Mouse (Mus musculus) embryonic facial prominence, embryonic 10.5 days (tissue): ENCODE measurements around the gene Pdgfd. TPM values are rescaled to one million over a fixed set of nuclear protein-coding genes. Genes with fewer than 3 reads are reported as not detected.

Experiments used
- DNase-seq: peaks from one replicate; pipeline ENCODE4 v3.0.0-alpha.2; 2017; ENCODE audit warnings: low spot score
- H3K27ac ChIP-seq: fragments of 300-500 bp; sonication (generic); replicated peaks from 2 replicates; pipeline ENCODE4 v1.5.1; 2016; ENCODE audit warnings: mild to moderate bottlenecking
- H3K27me3 ChIP-seq: fragments of 300-500 bp; sonication (generic); replicated peaks from 2 replicates; pipeline ENCODE4 v1.6.1; 2016; ENCODE audit warnings: low read depth, mild to moderate bottlenecking; ENCODE audit not compliant: poor library complexity, severe bottlenecking
- H3K36me3 ChIP-seq: fragments of 300-500 bp; sonication (generic); replicated peaks from 2 replicates; pipeline ENCODE4 v1.6.1; 2016; ENCODE audit warnings: mild to moderate bottlenecking, moderate library complexity
- H3K4me1 ChIP-seq: fragments of 300-500 bp; sonication (generic); 2 replicates; pipeline ENCODE4 v1.6.1; 2016
- H3K4me3 ChIP-seq: fragments of 300-500 bp; sonication (generic); 2 replicates; pipeline ENCODE4 v1.5.1; 2016; ENCODE audit warnings: mild to moderate bottlenecking, moderate library complexity
- H3K9me3 ChIP-seq: fragments of 300-500 bp; sonication (generic); 2 replicates; pipeline ENCODE4 v1.6.1; 2016; ENCODE audit warnings: mild to moderate bottlenecking
- WGBS: fragments of 180-500 bp; shearing (Covaris S2); methylation state at CpG from one replicate; pipeline ENCODE4 v1.1.7; 2016; 5-methylcytosine and 5-hydroxymethylcytosine counted together
- polyA plus RNA-seq: library from polyadenylated mRNA; unstranded; fragments of >200 nt; fragmentation: Nextera tagmentation; extraction: Ambion mirVana; gene quantifications from 2 replicates; pipeline ENCODE4 v1.2.1, GENCODE M21; 2016

Pdgfd gene
- polyA plus RNA-seq, 1 experiment from 2014 or later = 4.0 TPM

DNA sequence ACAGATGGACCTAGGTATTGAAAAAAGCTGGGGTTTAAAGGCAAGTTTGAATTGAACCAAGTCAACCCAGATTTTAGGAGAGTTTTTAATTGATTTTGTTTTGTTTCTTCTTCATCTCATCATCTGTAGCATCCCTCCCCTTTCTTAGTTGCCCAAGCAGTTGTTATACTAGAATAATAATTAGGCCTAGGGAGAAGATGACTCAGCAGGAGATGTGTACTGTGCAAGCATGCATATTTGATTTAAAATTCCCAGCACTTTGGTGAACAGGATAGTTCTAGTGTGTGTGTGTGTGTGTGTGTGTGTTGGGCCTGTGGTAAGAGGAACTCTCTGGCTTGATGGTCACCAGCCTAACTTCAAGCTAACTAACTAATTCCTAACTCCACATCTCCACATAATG is 88.7 kb downstream of the Pdgfd start:
- no peak for DNase-seq
- H3K27ac ChIP-seq = no peak overlapping the region
- no peaks in the 10 kb centered on the region for H3K9me3 ChIP-seq
- H3K36me3 ChIP-seq = no peaks in the 10 kb centered on the region
- H3K4me1 ChIP-seq = no peaks in the 10 kb centered on the region
- no peak overlapping the region for H3K4me3 ChIP-seq
- H3K27me3 ChIP-seq = no peaks in the 10 kb centered on the region

DNA sequence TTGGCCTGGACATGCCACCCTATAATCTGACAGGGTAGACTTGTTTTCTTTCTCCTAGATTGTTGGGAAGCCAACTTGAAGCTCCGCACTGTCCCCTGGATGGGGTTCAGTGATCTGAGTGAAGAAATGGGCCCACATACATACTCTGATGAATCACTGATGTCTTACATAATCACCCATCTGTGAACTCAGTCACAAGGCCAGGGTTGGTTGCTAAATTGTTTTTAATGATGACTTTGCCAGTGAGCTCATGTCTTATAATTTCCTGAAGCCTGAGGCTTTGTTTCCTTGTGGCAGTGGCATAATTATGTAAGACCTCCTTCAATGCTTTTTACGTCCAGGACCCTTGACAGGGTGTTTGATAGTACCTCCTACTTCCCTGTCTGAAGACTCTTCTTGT is 96.4 kb downstream of the Pdgfd start:
- no peak for DNase-seq
- Histone ChIP-seq H3K9me3 (no peaks in the 10 kb centered on the region), H3K4me3 (no peak overlapping the region), H3K27me3 (no peaks in the 10 kb centered on the region), H3K4me1 (0 out of 2 replicates have a peak, but pooled peaks cover under 1% of the 10 kb centered on the region), H3K27ac (no peak overlapping the region), H3K36me3 (no peaks in the 10 kb centered on the region)
- 81% methylated on average over 2 of the region's 2 CpGs for WGBS

DNA sequence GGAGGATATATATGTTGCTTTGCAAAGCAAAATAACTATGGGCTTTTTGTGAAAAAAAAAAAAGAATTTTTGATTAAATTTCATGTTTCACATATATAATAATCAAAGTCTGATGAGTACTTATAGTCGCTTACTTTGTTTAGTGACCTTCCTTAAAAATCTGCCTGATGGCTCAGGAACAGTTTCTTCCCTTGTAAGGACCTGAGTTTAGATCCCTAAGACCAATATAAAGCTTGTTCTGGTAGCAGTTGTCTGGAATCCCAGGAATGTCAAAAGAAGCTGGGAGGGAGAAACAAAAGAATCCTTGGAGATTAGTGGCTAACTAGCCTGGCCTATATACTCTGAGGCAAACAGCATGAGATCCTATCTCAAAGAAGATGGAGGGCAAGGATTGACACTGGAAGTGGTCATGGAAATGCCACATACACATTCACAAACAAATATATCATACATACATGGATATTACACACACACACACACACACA is 101.5 kb downstream of the Pdgfd start, which contains the start of gene Ddi1:
TSS of gene Ddi1 (minus strand) at position 51 of the 485 bp plus-strand sequence.
- H3K36me3 ChIP-seq = no peaks in the 10 kb centered on the region
- H3K27ac ChIP-seq = no peak within 1 kb of the TSS
- no peak for DNase-seq
- 50% methylated on average over 1 of the region's 1 CpGs for WGBS
- H3K9me3 ChIP-seq = no peaks in the 10 kb centered on the region
- no peak within 1 kb of the TSS for H3K4me3 ChIP-seq
- 0 out of 2 replicates have a peak, but pooled peaks cover 3% of the 10 kb centered on the region for H3K4me1 ChIP-seq
- H3K27me3 ChIP-seq = no peaks in the 10 kb centered on the region

DNA sequence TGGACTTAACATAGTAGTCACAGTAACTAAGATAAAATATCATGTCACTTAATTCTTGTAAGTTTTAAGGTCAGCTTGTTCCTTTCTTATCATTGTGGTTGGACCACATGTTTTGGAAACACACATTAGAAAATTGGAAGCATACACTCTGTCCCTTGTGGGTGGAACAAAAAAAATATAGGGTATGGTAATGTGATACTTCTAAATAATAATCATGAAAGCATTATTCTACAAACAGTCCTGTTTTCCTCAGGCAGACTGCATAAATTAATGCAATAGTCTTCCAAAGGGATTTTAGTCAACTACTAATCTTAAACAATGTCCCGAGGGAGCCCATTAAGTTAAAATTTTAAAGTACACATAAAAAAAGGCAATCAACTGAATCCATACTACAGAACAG is 108.0 kb downstream of the Pdgfd start:
- no peaks in the 10 kb centered on the region for H3K4me1 ChIP-seq
- no peak overlapping the region for H3K4me3 ChIP-seq
- 81% methylated on average over 1 of the region's 1 CpGs for WGBS
- H3K36me3 ChIP-seq = no peaks in the 10 kb centered on the region
- no peaks in the 10 kb centered on the region for H3K27me3 ChIP-seq
- no peaks in the 10 kb centered on the region for H3K9me3 ChIP-seq
- H3K27ac ChIP-seq = no peak overlapping the region
- no peak for DNase-seq

DNA sequence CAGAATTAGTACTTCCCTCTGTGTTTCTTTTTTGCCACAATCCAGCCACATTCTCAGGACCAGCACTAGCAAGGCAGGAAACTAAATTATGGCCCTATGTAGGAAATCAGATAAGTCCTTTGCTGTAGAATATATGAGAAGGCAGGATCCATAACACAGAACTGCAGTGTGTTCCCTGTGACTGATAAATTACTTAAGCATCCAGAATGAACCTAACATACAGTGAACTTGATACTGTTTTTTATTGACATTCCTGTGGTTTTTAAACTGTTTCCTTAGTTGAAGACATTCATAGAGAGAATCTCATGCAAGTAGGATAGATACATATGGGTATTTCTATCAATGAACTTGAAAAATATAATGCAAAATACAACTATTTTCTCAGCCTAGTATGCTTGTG is 109.1 kb downstream of the Pdgfd start:
- Histone ChIP-seq H3K27me3 (no peaks in the 10 kb centered on the region), H3K4me1 (no peaks in the 10 kb centered on the region), H3K27ac (no peak overlapping the region), H3K9me3 (no peaks in the 10 kb centered on the region), H3K4me3 (no peak overlapping the region), H3K36me3 (no peaks in the 10 kb centered on the region)
- DNase-seq = no peak

DNA sequence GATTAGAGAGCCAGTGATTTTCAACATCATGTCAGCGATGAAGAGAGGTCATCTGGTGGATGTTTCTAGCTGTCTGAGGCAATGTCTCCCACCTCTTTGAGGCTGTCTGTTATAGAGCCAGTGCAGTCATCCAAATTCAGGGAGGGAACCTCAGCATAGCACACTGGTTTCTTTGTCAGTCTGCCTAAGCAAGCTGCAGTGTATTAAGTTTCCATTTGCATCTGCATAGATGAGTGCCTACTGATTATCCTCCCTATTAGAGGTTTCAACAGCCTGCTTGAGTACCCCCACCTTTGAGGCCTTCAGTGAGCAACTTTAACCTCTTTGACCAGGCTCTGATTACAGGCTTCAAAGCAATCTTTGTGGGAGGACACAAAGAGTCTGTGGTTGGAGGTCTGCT is 118.4 kb downstream of the Pdgfd start:
- Histone ChIP-seq H3K36me3 (no peaks in the 10 kb centered on the region), H3K27me3 (no peaks in the 10 kb centered on the region), H3K9me3 (no peaks in the 10 kb centered on the region), H3K27ac (no peak overlapping the region), H3K4me1 (peaks cover 7% of the 10 kb centered on the region; the same call in 1 of the 2 replicates), H3K4me3 (no peak overlapping the region)
- DNase-seq = no peak
- 59% methylated on average over 1 of the region's 1 CpGs for WGBS

DNA sequence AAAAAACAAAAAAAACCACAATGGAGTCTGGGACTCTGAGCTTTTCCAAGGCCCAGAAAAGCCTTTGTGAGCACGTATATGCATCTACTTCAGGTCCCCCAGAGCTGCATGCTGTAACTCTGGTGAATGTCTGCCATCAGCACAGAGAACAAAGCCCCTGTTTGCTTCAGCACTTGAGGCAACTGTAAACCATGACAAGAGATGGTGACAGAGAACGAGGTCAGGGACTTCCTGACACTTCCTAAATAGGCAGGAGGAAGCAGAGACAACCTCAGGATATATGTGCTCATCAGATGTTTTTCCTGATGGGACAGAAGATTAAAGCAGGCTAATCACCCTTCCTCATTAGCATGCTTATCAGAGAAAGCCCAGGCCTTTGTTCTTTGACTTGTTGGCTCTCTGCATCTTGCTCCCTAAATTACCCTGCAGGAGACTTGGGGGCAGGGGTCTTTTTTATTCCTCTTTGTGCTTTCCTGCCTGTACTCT is 120.9 kb downstream of the Pdgfd start:
- H3K27ac ChIP-seq = peak overlapping the region; percentile 30; the same call in 1 of the 2 replicates
- no peaks in the 10 kb centered on the region for H3K36me3 ChIP-seq
- H3K4me3 ChIP-seq = no peak overlapping the region
- no peaks in the 10 kb centered on the region for H3K9me3 ChIP-seq
- no peak for DNase-seq
- no peaks in the 10 kb centered on the region for H3K27me3 ChIP-seq
- peaks cover 7% of the 10 kb centered on the region; the same call in 1 of the 2 replicates for H3K4me1 ChIP-seq
- 12% methylated on average over 2 of the region's 2 CpGs for WGBS

DNA sequence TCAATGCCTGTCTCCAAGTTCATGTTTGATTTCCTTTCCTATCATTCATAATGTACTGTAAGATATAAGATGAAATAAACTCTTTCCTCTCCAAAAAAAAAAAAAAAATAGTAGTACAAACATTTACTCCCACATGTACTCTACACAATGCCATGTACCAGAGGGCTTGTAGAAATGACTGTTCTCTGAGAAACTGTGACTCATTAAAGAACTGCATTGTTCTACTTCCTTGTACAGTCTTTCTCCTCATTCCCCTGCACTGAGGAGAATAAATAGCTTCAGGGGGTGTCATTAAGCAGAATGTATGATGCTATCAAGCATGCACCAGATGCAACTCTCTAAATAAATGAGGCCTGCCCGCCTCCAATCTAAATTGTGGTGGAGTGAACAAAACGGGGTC is 130.2 kb downstream of the Pdgfd start:
- no peak overlapping the region for H3K27ac ChIP-seq
- H3K36me3 ChIP-seq = no peaks in the 10 kb centered on the region
- no peaks in the 10 kb centered on the region for H3K27me3 ChIP-seq
- no peak for DNase-seq
- H3K9me3 ChIP-seq = no peaks in the 10 kb centered on the region
- WGBS = 73% methylated on average over 2 of the region's 2 CpGs
- H3K4me3 ChIP-seq = no peak overlapping the region
- no peaks in the 10 kb centered on the region for H3K4me1 ChIP-seq

DNA sequence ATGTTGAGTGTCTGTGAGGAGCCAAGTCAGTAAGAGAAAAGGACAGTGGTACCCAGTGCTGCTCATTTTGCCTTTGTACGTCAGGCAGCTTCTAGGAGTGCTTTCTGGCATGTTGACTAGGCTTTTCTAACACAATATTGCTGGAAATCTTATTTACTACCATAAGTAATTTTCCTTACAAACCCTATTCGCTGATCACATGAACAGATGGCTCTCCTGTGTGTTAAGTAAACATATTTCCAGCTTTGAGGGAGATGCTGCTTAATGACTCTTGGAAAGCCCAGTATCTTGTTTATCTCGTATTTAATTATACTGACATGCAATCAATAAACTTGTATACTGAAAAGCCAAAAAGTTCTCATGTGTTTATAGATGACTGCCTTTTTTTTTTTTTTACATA is 133.7 kb downstream of the Pdgfd start:
- Histone ChIP-seq H3K4me1 (no peaks in the 10 kb centered on the region), H3K36me3 (no peaks in the 10 kb centered on the region), H3K4me3 (no peak overlapping the region), H3K9me3 (no peaks in the 10 kb centered on the region), H3K27ac (no peak overlapping the region), H3K27me3 (no peaks in the 10 kb centered on the region)
- 82% methylated on average over 3 of the region's 3 CpGs for WGBS
- DNase-seq = no peak

DNA sequence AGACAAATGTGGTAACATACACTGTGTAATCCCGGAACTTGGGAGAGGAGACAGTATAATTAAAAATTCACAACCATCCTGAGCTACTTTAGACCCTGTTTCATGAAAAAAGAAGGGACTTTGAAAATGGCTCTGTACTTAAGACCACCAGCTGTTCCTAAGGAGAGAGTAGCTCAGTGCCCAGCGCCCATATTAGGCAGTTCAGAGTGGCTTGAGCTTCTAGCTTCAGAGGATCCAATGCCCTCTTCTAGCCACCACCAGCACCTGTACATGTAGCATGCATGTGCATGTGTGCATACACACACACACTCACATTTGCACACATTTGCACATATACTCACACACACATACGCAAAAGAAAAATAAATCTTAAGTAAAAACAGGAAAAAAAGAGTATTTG is 136.2 kb downstream of the Pdgfd start:
- H3K27me3 ChIP-seq = no peaks in the 10 kb centered on the region
- DNase-seq = no peak
- no peaks in the 10 kb centered on the region for H3K4me1 ChIP-seq
- 89% methylated on average over 3 of the region's 3 CpGs for WGBS
- no peak overlapping the region for H3K4me3 ChIP-seq
- no peaks in the 10 kb centered on the region for H3K9me3 ChIP-seq
- no peak overlapping the region for H3K27ac ChIP-seq
- H3K36me3 ChIP-seq = no peaks in the 10 kb centered on the region

DNA sequence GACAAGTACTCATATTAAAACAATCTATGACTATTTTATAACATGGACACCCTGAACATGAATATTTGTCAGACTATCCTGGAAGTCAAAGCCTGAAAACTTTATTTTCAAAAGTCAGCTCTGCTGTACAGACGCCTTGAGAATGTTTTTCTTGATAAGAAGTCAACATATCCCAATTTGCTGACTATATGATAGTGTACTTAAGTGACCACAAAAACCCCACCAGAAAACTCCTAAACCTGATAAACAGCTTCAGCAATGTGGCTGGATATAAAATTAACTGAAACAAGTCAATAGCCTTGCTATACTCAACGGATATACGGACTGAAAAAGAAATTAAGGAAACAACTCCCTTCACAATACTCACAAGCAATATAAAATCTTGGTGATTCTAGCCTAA is 137.5 kb downstream of the Pdgfd start:
- no peak overlapping the region for H3K27ac ChIP-seq
- no peak overlapping the region for H3K4me3 ChIP-seq
- no peaks in the 10 kb centered on the region for H3K9me3 ChIP-seq
- H3K4me1 ChIP-seq = no peaks in the 10 kb centered on the region
- WGBS = 94% methylated on average over 3 of the region's 3 CpGs
- no peaks in the 10 kb centered on the region for H3K27me3 ChIP-seq
- no peaks in the 10 kb centered on the region for H3K36me3 ChIP-seq
- no peak for DNase-seq

DNA sequence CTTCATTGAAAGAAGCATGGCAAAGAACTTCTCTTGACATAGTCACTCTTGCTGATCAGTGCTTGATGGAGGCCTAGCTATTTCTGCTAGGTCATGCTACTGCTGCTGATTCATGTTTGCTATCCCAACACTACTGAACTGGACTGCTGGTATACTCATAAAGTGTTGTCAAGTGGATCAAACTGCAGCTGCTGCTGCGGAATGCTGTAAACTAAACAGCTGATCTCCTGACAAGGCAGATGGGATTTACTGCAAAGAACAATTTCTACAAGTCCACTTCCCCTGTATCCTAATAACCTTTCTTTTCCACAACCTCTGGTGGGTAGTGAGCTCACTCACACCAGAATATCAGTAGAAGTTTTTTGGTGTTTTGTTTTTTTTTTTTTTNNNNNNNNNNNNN is 148.7 kb downstream of the Pdgfd start:
- H3K4me3 ChIP-seq = no peak overlapping the region
- H3K9me3 ChIP-seq = no peaks in the 10 kb centered on the region
- no peaks in the 10 kb centered on the region for H3K27me3 ChIP-seq
- DNase-seq = no peak
- 88% methylated on average over 1 of the region's 1 CpGs for WGBS
- no peaks in the 10 kb centered on the region for H3K36me3 ChIP-seq
- H3K27ac ChIP-seq = no peak overlapping the region
- H3K4me1 ChIP-seq = no peaks in the 10 kb centered on the region

DNA sequence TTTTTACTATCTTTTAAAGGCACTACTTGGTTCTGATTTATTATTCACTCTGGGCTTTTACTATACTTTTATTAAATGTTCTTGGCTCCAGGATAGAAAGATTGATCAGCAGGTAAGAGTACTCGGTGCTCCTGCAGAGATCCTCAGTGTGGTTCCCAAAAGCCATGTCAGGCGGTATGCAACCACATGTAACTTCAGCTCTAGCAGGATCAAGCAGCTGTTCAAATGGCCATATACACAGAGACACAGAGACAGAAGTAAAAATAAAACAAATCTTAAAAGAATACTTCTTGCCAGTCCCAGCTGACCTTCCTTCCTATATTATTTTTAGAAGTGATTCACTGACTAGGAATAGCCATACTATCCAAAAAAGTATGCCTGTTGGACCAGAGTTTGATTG is 157.0 kb downstream of the Pdgfd start:
- DNase-seq = no peak
- Histone ChIP-seq H3K36me3 (no peaks in the 10 kb centered on the region), H3K27me3 (no peaks in the 10 kb centered on the region), H3K9me3 (no peaks in the 10 kb centered on the region), H3K27ac (no peak overlapping the region), H3K4me3 (no peak overlapping the region), H3K4me1 (no peaks in the 10 kb centered on the region)
- 86% methylated on average over 2 of the region's 2 CpGs for WGBS

DNA sequence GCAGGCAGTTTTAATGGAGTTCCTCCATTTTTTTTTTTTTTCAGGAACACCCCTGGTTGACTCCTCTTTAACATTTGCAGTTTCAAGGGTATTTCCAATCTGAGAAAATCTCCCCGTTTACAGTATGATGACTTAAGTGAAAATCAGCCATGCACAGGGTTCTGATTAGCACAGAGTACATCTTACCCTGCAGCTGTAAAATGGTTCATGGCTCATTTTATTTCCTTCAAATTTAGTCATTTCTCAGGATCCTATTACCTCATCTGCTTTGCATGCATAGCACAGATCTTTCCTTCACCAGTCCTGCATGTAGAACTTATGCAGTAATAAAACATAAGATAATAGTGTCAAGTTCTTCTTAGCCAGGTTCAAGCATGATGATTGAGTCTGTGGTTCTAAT is 165.1 kb downstream of the Pdgfd start:
- WGBS = 85% methylated on average over 1 of the region's 1 CpGs
- H3K36me3 ChIP-seq = no peaks in the 10 kb centered on the region
- H3K27me3 ChIP-seq = no peaks in the 10 kb centered on the region
- no peak for DNase-seq
- no peak overlapping the region for H3K4me3 ChIP-seq
- H3K4me1 ChIP-seq = no peaks in the 10 kb centered on the region
- no peaks in the 10 kb centered on the region for H3K9me3 ChIP-seq
- H3K27ac ChIP-seq = no peak overlapping the region
